Mouse (Mus musculus) lung, postnatal 0 days (tissue): ENCODE measurements around the gene Ddx27.

Experiments
- CTCF ChIP-seq: IDR thresholded peaks from 2 replicates; pipeline ENCODE4 v1.5.1; 2016; ENCODE audit warnings: antibody characterized with exemption, mild to moderate bottlenecking
- EP300 ChIP-seq: IDR thresholded peaks from 2 replicates; pipeline ENCODE4 v1.6.1; 2016; ENCODE audit warnings: antibody characterized with exemption, mild to moderate bottlenecking, control low read depth

- TF ChIP-seq EP300 (no peak), CTCF (no peak)
These were observed 22.7 kb downstream of the Ddx27 start for GRCm38 (mm10) chr2:167037710-167038109.
